Mouse (Mus musculus): ENCODE measurements at regions not wholly inside any gene's neighbourhood (a gene's known extent, or its start where the extent isn't known, plus 50 kb on each side); places are given as distances from the start of the nearest gene placed in this dataset.

DNA sequence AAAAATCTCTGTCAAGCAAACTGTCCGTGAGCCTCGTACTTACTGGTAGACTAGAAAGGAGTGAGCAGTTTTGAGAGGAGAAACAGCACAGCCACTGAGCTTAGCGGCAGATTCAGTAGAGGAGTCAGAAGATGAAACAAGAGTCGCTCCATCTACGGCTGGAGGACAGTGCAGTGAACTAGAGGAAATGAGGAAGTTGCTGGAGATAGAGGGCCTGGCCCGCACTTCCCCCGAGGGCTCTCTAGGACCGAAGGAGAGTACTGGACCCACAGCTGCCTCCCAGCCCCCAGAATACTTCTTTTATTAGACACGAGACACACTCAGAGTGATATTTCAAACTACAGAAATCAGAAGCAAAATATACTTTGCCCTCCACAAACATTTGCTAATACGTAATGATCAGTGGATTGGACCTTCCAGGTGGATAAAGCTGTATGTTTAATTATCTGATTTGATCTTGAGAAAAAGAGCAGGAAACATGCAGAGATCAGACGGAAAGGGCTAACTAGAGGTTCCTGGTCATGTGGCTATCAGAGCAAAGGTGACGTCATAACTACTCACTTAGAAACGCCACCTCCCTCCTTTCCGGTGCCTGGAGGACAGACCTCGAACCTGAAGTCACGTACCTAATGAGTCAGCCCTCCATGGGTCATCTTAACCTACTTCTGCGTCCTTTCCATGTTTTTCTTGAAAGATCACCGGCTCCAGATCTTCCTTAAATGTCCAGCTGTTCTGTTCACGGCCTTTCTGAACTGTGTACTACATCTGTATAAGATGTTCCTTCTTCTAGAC lies 277.9 kb downstream of the Basp1 start:
- in situ Hi-C loops (cut with MboI; ENCODE audit: low sequenced_read_pairs): no loop called here

DNA sequence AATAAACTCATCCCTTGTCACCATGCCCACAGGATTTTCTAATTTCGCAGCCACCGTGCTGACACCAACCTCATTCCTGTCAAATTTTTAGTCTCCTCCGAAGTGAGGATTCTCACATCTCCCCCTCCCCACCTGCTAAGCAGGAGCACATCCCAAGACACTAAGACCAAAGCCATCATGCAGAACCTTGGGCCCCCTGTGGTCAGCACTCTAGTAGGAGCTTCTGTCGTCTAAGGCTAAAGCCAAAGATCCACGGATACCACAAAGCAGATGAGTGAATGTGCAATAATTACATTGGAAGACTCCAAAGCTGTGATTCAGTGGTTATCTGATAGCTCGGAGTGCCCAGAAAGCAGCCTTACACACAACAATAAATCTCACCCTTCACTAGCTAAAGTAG lies 283.5 kb downstream of the Basp1 start:
- in situ Hi-C loops (cut with MboI; ENCODE audit: low sequenced_read_pairs): no loop called here

DNA sequence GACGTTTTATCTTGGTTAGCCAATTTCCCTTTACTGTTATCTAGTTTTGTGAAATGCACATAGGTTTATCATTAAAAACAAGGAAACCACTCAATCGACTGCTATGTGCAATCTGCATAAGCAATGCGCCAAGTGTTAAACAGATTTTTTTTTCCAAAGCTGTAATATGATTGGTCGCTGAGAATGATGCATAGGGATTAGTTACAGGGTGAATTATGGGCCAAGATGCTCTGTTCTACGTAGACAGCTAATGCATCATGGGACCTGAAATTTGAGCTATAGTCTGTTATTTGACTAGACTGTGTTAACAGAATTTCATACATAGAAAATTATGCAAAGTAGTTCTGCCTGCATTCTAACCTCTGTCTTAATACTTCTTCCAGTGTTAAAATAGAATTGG lies 284.0 kb downstream of the Basp1 start:
- in situ Hi-C loops (cut with MboI; ENCODE audit: low sequenced_read_pairs): no loop called here

DNA sequence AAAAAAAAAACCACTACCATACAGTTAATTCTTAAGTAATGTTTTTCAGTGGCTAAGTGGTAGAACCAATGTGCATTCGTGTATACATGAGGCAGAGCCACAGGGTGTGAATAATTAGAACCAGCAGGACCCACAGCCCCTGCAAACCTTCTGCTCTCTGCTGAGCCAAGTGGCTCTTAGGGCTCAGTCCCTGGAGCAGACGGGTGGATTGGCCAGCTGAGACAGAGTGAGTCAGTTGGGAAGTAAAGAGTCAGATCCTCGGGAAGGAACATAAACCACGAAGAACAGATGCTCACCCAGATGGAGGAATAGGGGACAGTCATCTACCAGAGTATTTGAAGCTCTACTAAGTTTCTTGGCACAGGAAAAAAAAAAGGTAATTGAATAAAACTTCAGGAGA lies 293.1 kb downstream of the Basp1 start:
- in situ Hi-C loops (cut with MboI; ENCODE audit: low sequenced_read_pairs): no loop called here

DNA sequence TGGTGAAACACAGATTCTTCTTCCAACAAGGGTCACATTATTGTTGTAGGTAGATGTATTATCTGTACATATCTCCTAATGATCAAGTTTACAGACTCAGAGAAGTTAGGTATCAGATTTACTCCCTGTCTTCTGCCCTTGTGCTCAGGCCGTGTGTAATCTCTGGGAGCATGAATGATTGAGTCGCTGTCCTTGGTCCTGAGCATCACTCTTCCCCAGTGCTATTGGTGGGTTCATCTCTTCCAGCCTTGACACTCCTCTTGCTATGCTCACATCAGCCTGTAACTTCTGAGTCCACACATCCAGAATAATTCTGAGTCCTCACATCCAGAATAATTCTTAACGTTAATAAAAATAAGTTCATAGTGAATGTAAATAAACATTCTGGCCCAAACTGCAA lies 295.6 kb downstream of the Basp1 start:
- in situ Hi-C loops (cut with MboI; ENCODE audit: low sequenced_read_pairs): no loop called here

DNA sequence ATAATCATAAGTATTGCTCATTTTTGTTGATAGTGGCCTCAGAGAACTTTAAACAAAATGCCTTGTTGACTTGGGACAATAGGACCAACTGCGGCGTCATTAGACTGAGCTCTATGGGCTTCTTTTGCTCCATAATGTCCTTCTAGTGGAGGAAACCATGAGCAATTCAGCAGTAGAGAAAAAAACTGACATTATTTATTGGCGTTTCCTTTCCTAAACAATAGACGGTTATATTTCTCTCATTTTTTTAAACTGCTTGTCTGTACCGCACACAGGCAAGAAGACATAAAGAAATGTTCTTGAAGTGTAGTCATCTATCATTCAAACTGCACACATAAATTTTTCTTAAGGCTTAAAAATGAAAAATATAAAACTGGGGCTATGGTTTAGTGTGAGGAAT lies 310.8 kb downstream of the Basp1 start:
- in situ Hi-C loops (cut with MboI; ENCODE audit: low sequenced_read_pairs): no loop called here

DNA sequence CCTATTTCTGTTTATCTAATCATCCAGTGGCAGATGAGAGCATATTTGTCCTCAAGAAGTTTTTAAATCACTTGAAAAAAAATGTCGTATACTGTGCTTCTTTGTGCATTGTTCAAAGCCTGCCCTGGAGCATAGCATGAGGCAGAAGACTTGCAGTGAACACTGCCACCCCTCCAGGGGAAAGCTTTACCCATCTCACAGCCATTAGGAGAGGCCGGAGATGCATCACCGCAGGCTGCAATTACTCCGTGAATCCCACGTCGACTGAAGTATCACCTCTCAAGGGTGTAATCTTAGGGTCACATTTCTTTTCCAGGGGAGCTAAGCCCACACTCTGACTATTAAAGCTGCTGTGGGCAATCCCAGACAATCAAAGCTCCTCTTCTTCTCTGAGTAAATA lies 319.8 kb downstream of the Basp1 start:
- in situ Hi-C loops (cut with MboI; ENCODE audit: low sequenced_read_pairs): no loop called here

DNA sequence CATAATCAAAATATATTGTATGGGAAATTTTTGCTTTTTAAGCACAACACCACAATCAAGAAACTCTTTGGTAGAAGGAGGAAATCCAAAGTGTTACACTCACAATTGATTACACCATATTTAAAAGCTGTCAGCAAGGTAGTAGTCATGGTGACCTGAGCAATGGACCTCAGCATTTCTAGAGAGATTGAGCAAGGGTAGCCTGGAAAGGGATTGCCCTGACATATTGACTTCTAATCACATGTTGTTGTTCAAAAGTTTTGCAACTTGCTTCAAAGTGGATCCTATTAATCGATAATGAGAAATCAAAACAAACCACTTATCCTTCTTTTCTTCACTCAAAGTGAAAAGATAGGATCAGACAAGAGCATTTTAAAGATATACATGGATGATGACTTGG lies 343.9 kb downstream of the Basp1 start:
- in situ Hi-C loops (cut with MboI; ENCODE audit: low sequenced_read_pairs): no loop called here

DNA sequence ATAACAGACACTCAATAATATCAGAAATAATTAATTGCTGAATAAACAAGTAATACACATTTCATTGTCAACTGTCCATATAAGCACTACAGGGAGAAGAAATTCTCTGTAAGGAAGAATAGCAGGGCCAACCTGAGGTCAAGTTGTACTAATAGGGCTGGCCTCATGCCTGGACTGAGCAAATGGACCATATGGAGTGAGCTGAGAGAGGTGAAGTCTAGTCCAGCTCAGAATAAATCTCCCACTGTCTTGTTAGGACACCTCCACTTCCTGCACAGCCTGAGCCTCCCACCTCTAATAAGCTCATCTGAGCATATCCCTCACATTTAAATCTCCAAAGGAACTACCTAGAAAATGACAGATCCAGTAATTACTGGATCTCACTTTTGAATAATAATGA lies 354.2 kb downstream of the Basp1 start:
- in situ Hi-C loops (cut with MboI; ENCODE audit: low sequenced_read_pairs): no loop called here

DNA sequence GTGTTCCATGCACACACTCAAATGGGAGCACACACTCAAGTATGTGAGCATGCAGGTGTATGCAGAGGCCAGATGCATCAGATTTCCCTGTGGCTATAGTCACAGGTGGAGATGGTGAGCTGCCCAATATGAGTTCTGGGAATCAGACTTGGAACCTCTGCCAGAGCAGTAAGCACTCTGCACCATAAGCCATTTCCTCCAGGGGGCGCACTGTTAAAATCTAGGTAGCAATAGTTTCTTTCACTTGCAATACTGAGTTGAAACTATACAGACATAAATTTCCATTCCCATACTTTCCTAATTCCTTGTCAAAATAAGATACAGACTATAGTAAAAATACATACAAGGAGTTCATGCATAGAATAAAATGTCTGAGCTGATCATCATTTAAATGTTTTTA lies 365.7 kb downstream of the Basp1 start:
- in situ Hi-C loops (cut with MboI; ENCODE audit: low sequenced_read_pairs): no loop called here

DNA sequence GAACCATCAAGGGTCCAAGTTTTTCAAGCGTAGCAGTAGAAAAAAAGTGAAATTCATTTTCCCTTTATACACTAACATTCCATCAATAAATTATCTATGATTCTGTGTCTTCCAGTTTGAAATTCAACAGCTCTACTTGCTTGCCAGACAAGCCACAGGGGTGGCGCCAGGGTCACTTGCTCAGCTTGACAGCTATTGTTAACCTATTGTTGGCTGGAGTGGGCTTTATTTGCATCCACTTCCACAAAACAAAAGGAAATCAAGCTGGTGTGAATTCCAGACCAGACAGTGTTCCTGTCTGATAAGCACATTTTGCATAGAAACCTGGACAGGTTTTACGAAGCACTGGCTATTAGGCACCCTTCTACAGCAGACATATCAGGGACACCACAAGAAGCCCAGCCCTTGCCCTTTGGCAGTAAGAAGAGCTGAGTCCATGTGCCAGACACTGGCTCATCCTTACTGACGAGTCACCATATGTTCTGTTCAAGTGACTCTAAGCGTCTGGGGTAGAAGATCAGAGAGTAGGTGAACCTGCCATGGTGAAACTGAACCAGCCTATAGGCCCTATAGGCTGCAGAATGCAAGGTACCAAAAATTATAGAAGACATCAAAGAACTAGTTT lies 366.9 kb downstream of the Basp1 start:
- in situ Hi-C loops (cut with MboI; ENCODE audit: low sequenced_read_pairs): no loop called here

DNA sequence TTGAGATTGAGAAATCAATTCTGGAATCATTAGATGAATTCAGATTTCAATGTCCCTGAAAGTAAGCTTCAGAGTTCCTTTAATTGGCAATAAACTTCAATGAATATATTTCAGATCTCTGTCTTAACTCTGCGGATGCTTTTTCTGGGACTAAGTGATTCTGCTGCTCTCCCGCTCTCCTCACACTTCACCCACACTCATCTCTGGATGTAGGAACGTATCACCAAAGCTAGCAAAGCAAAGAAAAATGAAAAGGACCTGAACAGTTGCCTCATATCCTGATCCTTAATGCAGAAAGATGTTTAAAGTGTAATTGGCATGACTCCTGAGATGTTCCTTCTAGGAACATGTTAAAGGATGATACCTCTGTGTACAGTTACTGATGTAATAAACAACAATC lies 377.3 kb downstream of the Basp1 start:
- in situ Hi-C loops (cut with MboI; ENCODE audit: low sequenced_read_pairs): no loop called here

DNA sequence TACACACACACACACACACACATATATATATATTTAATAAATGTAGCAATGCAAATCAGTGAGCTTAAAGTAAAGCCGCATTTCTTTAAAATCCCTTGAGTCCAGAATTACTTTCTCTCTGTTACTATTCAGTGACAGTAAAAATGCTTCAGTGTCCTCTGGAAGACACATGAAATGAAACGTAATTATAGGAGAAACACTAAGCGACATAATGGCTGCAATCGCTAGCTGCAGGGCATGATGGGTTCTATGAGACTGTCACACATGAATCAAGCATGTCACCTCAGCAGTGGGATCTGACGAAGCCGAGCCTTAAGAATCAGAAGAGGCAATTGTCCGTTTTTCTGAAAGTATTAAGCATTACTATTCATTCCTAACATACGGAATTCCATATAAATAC lies 385.7 kb downstream of the Basp1 start:
- in situ Hi-C loops (cut with MboI; ENCODE audit: low sequenced_read_pairs): no loop called here

DNA sequence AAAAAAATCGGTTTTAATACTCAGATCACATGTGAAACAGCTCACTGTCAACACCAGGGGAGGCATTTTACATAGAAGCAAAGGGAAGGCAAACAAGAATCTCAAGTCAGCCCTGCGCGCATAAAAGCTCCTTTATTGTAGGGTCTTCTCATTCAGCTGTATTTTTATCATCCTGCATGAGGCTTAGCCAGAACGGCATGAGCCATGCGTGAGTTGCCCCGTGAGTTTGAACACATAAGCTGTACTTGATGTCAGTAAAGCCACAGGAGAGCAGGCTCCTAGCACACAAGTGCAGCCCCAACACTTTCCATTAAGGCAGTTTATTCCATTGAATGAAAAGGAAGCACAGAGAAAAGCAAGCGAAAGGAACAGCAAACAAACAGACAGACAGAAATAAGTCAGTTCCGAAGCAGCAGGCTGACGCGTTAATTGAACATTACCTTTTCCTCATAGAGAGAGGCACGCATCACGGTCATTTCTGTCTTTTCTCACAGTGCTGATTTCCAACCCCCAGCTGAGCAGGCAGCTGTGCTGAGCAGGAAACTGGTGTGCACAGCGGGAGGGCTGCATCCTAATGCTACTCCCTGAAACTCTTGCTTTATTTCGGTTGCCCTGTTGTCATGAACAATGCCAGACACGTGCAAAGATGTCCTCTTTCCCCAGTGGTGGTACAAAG lies 386.6 kb downstream of the Basp1 start:
- in situ Hi-C loops (cut with MboI; ENCODE audit: low sequenced_read_pairs): no loop called here

DNA sequence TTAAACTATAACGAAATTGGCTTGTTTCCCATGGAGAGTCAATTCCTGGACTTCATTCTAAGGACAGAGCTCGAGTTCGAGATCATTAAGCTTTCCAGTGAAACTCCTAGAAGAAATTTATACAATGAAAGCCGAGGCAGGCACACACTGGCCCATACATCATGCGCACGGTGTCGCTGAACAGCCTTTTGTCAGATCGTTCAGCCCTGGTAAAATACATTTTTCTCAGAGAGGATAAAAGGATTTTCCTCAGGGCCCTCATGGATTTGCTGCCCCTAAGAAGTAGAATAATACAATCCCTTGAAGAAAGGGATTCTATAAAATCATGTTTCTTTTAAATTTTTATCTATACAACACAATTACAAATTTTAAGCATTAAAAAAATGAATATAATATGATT lies 387.2 kb downstream of the Basp1 start:
- in situ Hi-C loops (cut with MboI; ENCODE audit: low sequenced_read_pairs): no loop called here

DNA sequence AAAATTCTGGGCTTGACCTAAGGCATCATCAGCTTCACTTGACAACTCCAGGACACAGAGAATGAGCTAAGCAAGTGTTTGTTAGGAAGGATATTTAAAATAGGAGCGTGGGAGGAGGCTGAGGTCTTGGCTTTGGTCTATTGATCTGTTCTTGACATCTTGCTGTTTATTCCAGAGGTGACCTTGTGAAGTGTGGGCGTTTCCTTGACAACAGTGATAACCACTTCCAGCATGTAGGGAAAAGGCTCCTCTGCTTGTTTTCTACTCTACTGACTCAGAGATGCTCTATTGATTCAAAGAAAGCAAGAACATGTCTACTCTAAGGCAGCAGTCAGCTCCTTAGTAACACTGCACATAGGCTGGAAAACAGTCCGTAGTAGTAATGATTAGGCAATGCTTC lies 392.6 kb downstream of the Basp1 start:
- in situ Hi-C loops (cut with MboI; ENCODE audit: low sequenced_read_pairs): no loop called here

DNA sequence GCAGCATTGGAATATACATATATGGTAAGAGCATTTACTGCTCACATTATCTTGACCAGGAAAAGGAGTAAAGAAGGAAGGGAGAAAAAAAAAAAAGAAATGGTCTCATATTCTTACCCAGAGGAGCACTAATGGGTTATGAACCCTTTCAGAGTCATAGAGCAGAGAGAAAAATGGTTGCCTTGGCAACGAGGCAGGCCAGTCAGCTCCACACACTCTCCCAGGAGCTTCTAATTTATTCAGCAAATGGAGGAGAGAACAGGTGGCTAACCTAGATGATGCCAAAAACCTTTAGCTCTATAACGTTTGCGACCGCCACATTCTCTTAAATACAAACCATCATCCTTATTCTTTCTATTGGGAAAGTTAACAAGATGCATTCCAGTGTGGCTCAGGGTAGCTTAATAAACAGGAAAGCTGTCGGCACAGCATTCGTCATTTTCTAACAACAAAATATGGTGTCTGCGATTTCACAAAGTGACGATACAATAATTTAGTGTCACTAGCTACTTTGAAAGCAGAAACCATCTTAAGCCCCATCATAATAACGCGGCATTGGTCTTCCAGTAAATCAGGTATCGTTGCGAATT lies 394.1 kb downstream of the Basp1 start:
- in situ Hi-C loops (cut with MboI; ENCODE audit: low sequenced_read_pairs): no loop called here

DNA sequence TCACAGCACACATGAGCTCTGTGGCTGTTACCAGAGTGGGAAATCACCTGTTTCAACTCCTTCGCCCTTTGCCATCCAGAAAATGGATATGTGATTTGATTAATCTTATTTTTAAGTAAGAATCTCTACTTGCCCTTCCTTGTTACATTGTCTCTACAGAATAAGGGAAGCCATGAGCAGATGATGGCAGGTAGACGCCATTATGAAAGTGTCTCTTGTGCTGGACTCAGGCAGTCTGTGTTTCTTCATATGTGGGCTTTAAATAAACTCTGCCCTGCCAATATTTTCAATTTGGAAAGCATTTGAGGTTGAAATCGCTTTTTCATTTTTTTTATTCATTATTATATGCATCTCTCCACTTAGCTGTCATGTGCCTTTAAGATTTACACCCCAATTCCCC lies 394.6 kb downstream of the Basp1 start:
- in situ Hi-C loops (cut with MboI; ENCODE audit: low sequenced_read_pairs): no loop called here

DNA sequence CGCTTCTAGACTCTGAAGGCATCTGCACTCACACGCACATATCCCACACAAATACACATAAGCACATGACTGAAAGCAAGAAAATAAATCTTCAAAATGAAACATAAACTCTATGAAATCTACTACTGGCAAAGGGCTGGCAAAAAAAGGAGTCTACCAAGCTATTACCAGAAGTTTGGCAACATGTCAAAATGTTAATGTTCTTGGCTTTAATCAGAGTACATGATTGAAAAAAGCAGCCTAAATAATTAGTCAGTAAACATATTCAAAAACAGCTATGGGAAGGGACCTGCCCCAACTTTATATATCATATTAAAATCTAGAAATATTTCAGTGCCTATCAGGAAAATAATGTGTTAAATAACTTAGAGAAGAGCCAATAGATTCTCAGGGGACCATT lies 405.8 kb downstream of the Basp1 start:
- in situ Hi-C loops (cut with MboI; ENCODE audit: low sequenced_read_pairs): no loop called here

DNA sequence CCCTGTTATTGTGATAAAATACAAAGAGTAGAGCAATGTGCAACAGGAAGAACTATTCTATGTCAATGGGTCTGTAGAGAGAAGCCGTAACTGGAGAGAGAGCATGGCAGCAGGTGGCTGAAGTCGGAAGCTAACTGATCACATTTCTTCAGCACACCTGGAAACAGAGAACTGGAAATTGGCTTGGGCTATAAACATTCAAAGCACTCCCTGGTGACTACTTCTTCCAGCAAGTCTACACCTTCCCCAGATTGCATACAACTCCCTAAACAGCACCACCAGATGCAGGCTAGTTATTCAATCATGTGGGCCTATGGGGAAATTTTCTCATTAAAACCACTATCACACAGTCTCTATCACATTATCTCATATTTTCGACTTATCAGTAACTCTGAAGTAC lies 413.4 kb downstream of the Basp1 start:
- in situ Hi-C loops (cut with MboI; ENCODE audit: low sequenced_read_pairs): no loop called here

DNA sequence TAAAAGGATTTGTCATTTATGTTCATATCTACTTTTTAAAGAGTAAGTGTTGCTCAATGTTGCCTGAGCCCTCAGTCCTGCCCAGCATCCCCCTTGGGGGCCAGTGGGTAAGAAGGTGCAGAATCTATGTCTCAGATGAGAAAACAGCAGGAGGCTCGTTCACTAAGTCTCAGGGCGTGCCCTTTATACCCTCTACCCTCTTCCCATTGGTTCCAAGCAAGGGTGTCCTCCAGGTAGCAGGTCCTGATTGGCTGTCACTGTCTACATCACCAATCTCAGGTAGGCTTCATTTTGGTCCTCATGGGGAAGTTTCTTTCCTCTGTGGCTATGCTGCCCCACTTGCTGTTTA lies 420.3 kb downstream of the Basp1 start:
- in situ Hi-C loops (cut with MboI; ENCODE audit: low sequenced_read_pairs): no loop called here
